Mouse (Mus musculus) spleen, postnatal 36 days (tissue): Measurements from ENCODE around the gene Zfp330.

ENCODE experiments used
- DNase-seq, 2 experiments: peaks; one replicate each; pipeline ENCODE4 v3.0.0; 2022; ENCODE audit warnings: low spot score in 2 of 2, mixed read lengths in 1 of 2

The Zfp330 gene

DNA sequence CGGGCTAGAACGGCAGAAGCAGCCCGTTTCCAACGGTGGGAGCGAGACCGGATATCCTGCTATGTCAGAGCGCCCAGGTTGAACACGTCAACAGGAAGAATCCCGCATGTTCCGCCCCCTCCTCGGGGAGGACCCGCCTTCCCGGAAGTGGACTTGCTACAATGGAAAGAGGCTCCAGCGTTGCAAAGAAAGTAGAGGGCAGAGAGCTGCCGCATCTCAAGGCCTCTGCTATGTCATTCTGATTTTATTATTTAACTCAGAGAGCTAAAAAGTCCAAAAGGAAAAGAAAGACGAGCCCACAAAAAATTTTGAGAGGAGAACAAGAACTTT lies at the start of gene Zfp330:
Gene Zfp330 (minus strand): TSS at position 68 of the 330 bp plus-strand sequence.
- DNase-seq, result peak; percentile 93 to 95

DNA sequence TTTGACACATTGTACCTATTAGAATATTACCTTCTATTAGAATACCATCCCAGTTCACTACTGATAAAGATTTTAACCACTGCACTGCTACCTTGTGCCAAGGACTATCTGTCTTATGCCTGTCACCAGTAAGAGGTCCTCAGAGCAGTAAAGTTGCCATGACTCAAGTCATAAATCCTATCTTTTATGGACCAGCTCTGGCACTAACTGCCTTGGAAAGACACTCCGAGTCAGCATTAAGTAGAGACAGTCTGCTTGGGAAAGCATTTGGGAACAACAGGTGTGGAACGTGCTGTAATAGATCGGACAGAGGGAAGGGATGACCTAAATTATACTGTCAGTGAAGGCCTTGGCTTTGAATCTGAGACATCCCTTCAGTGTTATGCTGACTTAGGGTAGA lies 4.0 kb upstream of the Zfp330 start:
- DNase-seq, result no peak

GRCm38 (mm10) chr8:82777406-82777805 lies 3.4 kb upstream of the Zfp330 start:
- DNase-seq, result no peak

DNA sequence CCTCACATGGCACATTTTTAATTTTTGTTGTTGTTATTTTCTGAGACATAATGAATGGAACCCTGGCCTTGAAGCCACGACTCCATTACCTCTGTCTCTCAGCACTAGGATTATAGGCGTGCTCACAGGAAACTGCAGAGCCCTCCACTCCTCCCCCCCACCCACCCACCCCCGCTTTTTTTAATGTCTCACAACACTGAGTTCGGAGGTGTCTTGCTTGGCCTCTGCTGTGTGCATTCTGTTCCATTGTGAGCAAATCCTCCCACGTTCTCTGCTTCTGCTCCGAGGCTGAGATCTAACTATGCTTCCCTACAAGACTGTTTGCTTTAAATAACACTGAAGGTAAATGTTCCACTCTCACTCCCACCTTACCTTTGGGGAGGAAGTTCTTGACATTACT lies 522 bp upstream of the Zfp330 start:
- DNase-seq, result peak in 1 of 2 experiments; percentile 8

DNA sequence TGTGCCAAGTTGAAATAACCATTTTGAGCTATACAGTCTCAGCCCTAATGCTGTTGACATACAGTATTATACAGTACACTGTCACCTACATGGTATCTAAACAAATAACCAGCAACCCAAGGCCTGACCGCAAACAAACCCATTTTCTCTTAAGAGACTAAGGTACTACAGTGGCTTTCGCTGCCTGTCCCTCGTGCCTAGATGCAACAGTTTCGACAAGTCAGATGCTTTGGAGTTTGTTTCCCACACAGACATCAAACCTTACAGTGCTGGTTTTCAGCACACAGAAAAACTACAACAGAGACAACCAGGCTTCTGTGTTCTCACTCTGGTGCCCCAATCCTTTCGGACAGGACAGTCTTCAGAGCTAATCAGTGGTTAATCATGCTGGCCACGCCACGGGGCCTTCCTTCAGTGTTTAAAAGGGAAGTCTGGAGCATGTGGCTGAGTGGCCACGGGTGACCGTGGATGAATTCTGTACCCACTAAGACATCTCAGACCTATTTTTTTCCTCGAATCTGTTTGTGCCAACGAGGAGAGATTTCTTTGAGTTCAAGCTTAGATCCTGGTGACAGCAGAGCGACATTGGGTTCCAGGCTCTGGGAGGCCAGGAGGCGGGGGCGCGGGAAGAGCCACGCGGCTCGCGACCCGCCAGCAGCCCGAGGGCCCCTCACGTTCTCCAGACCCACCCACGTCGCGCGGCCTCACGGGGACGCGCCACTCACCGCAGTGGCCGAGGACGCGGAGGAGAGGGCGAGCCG lies 448 bp downstream of the Zfp330 start:
- peak; percentile 2 to 8 for DNase-seq

DNA sequence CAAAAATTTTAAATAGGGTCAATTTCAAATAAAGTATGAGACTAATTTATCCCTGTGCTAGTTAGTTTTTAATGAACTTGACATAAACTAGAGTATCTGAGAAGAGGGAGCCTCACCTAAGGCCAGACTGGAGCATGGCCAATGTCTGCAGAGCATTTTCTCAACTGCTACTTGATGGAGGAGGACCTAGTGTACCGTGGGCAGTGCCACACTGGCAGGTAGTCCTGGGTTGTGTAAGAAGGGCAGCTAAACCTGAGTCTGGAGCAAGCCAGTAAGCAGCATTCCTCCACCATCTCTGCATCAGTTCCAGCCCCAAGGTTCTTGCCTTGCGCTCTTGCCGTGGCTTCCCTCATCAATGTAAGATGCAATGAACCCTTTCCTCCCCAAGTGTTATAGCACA lies 3.1 kb downstream of the Zfp330 start:
- DNase-seq, result no peak

DNA sequence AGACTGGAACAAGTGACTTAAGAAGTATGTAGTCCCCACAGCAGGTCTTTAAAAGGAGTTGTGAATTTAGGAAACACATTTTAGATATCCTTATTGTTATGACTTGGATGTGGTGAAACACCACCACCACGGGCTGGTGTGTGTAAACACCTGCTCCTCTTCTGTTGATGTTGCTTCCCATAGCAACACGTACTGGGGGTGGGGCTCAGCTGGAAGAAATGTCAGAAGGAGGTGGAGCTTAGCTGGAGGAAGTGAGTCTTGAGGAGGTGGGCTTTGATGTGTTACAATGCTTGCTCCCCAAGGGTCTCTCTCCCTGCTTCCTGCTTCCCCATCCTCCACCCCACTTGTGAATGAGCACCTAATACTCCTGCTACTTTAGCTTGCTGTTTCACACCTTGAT lies 14.9 kb downstream of the Zfp330 start:
- DNase-seq, result no peak

- DNase-seq, result no peak
These were observed 19.0 kb downstream of the Zfp330 start for GRCm38 (mm10) chr8:82754946-82755345.

GRCm38 (mm10) chr8:82746617-82747016 lies 27.3 kb downstream of the Zfp330 start:
- no peak for DNase-seq

DNA sequence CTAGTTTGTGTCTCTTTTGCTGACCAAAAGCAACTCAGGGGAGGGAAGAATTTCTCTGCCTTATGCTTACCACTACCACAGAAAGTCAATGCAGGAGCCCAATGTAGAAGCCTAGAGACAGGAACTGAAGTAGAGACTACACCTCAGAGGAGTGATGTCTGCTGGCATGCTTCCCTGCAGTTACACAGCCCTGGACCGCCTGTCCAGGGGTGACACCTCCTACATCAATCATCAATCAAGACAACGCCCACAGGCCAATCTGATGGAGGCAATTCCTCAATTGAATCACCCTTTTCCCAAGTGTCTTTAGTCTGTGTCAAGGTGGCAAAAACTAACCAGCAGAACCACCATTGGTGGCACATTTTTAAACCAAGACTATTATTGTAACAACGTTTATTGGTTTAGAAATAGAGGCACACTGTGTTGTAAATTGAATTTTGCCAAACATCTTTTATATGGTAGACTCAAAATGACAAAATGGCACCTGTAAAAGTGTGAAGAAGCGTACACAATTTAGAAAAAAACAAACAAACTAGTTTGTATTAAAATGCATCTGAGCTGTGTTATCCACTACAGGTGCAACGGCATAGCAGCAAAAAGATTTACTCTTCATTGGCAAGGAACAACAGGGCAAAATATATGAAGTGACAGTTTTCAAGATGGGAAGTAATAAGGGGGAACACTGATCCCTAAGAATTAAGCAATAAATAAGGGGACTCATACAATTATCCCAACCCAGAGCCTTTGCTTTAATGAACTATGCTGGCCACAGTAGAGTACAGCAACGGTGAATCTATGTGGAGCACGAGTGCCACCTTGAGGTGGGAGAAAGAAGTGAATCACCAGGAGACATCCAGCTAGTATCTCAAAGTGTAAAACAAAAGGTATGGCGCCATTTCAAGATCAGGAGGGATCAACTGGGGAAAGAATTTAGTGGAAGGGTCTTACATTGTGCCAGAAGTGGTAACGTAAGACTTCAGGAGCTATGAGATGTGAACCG lies 29.8 kb downstream of the Zfp330 start:
- peak; percentile 27 to 43 for DNase-seq
